Mouse (Mus musculus) CD8-positive naive resting alpha-beta T cell, adult 57 days (primary cell): ENCODE data around the gene Gm3415. TPM values are rescaled to one million over a fixed set of nuclear protein-coding genes. Genes with fewer than 3 reads are reported as not detected.

Experiments
- total RNA-seq: library from RNA; stranded (reverse); gene quantifications from one replicate; pipeline ENCODE4 v1.2.4, GENCODE M21; 2023

Gene Gm3415
- not detected for total RNA-seq

GRCm38 (mm10) chr5:146555836-146556235 is at the start of gene Gm3415:
Gm3415 (plus strand) TSS chr5:146556136.

GRCm38 (mm10) chr5:146513823-146514222 is 42.1 kb upstream of the Gm3415 start, which contains the start of gene Gm3402:
Gm3402 (plus strand) TSS chr5:146514123.

GRCm38 (mm10) chr5:146525501-146525900 is 30.4 kb upstream of the Gm3415 start, which contains the start of gene Gm3404:
Gm3404 (plus strand) TSS chr5:146525801.

GRCm38 (mm10) chr5:146537347-146537746 is 18.6 kb upstream of the Gm3415 start, which contains the start of gene Gm3409:
Gm3409 (plus strand) TSS chr5:146537647.

GRCm38 (mm10) chr5:146584478-146585306 is 28.8 kb downstream of the Gm3415 start, which contains the start of gene Gpr12:
Gpr12 (minus strand) TSS chr5:146585239.

Other genes with a start within 250 kb of the Gm3415 start
- gene Wasf3, start 171.2 kb upstream of the Gm3415 start, total RNA-seq, result not detected
- gene Gm6408, start 74.2 kb upstream of the Gm3415 start, total RNA-seq, result 0.49 TPM
- gene Gm6370, start 64.8 kb upstream of the Gm3415 start, total RNA-seq, result not detected
- gene 4930449I24Rik, start 53.7 kb upstream of the Gm3415 start, total RNA-seq, result not detected
- not detected for gene Gm3402, start 42.0 kb upstream of the Gm3415 start, total RNA-seq
- not detected for gene Gm3404, start 30.3 kb upstream of the Gm3415 start, total RNA-seq
- not detected for gene Gm3409, start 18.5 kb upstream of the Gm3415 start, total RNA-seq
- not detected for gene Gpr12, start 29.1 kb downstream of the Gm3415 start, total RNA-seq
- gene Usp12, start 238.9 kb downstream of the Gm3415 start, total RNA-seq, result 35.5 TPM